Mouse (Mus musculus): Measurements from ENCODE around the gene 4930469K13Rik.

GRCm38 (mm10) chr11:33957595-33957994 lies 140.8 kb downstream of the 4930469K13Rik start:
- TF ChIP-seq CTCF (IDR thresholded peaks at IDR 0.05; ENCODE audit: low read depth) (no peak), EP300 (optimal IDR thresholded peaks at IDR 0.05) (no peak)

Measured in stomach, postnatal 0 days (tissue).